Mouse (Mus musculus) intestine, embryonic 14.5 days (tissue): ENCODE data around the gene Kpna3. TPM values are rescaled to one million over a fixed set of nuclear protein-coding genes. Genes with fewer than 3 reads are reported as not detected.
A peak's percentile ranks its signal among the peaks of the same experiment; 100 is the strongest.

Experiments
- ATAC-seq: fragments of 200-750 bp; cut with Nextera tagmentation; replicated peaks from 2 replicates; pipeline ENCODE4 v1.8.0; 2017; ENCODE audit warnings: low read depth, moderate number of reproducible peaks, moderate TSS enrichment, moderate library complexity; ENCODE audit not compliant: low FRiP score, low TSS enrichment
- DNase-seq: peaks from one replicate; pipeline ENCODE4 v3.0.0-alpha.2; 2018; ENCODE audit warnings: low spot score
- H3K27ac ChIP-seq: fragments of 300-500 bp; sonication (generic); 2 replicates; pipeline ENCODE4 v1.5.1; 2014; ENCODE audit warnings: low read depth, mild to moderate bottlenecking, control low read depth
- H3K27me3 ChIP-seq: fragments of 300-500 bp; sonication (generic); replicated peaks from 2 replicates; pipeline ENCODE4 v1.6.1; 2014; ENCODE audit warnings: low read length, control low read depth; ENCODE audit not compliant: control insufficient read depth, insufficient read depth
- H3K36me3 ChIP-seq: fragments of 300-500 bp; sonication (generic); 2 replicates; pipeline ENCODE4 v1.6.1; 2014; ENCODE audit warnings: low read length, control low read depth; ENCODE audit not compliant: control insufficient read depth, insufficient read depth
- H3K4me1 ChIP-seq: fragments of 300-500 bp; sonication (generic); replicated peaks from 2 replicates; pipeline ENCODE4 v1.6.1; 2014; ENCODE audit warnings: low read length, control low read depth, mixed read lengths; ENCODE audit not compliant: control insufficient read depth, insufficient read depth
- H3K4me2 ChIP-seq: fragments of 300-500 bp; sonication (generic); 2 replicates; pipeline ENCODE4 v1.6.1; 2014; ENCODE audit warnings: low read length
- H3K4me3 ChIP-seq: fragments of 300-500 bp; sonication (generic); 2 replicates; pipeline ENCODE4 v1.5.1; 2014; ENCODE audit warnings: low read depth, low read length, control low read depth, mixed read lengths
- H3K9ac ChIP-seq: fragments of 300-500 bp; sonication (generic); 2 replicates; pipeline ENCODE4 v1.6.1; 2014; ENCODE audit warnings: mild to moderate bottlenecking, low read length
- H3K9me3 ChIP-seq: fragments of 300-500 bp; sonication (generic); 2 replicates; pipeline ENCODE4 v1.6.1; 2016; ENCODE audit warnings: low read length, control low read depth; ENCODE audit not compliant: control insufficient read depth
- WGBS: fragments of 180-500 bp; shearing (Covaris S2); extraction: QIAGEN DNeasy Blood & Tissue Kit; methylation state at CpG from one replicate; pipeline ENCODE4 v1.1.7; 2014; 5-methylcytosine and 5-hydroxymethylcytosine counted together
- polyA plus RNA-seq: library from polyadenylated mRNA; unstranded; fragments of >200 nt; fragmentation: Nextera tagmentation; extraction: Ambion mirVana; gene quantifications from 2 replicates; pipeline ENCODE4 v1.2.1, GENCODE M21; 2014

Gene Kpna3
- polyA plus RNA-seq, 1 experiment from 2014 or later = 56.6 TPM

- no peak overlapping the region for H3K4me3 ChIP-seq
- DNase-seq = no peak
- no peak overlapping the region for H3K9ac ChIP-seq
- 88% methylated on average over 3 of the region's 3 CpGs for WGBS
- H3K27me3 ChIP-seq = no peaks in the 10 kb centered on the region
- H3K4me2 ChIP-seq = no peak overlapping the region
- H3K4me1 ChIP-seq = peaks cover 12% of the 10 kb centered on the region; the same call in 1 of the 2 replicates
- H3K9me3 ChIP-seq = no peaks in the 10 kb centered on the region
- ATAC-seq = no peak
- peaks cover 21% of the 10 kb centered on the region for H3K36me3 ChIP-seq
- H3K27ac ChIP-seq = no peak overlapping the region
Measured at GRCm38 (mm10) chr14:61364656-61365055, 75.0 kb downstream of the Kpna3 start.

- Histone ChIP-seq H3K36me3 (peaks cover 17% of the 10 kb centered on the region), H3K9ac (no peak overlapping the region), H3K4me2 (no peak overlapping the region), H3K9me3 (no peaks in the 10 kb centered on the region), H3K4me1 (peaks cover 12% of the 10 kb centered on the region; the same call in 1 of the 2 replicates), H3K4me3 (no peak overlapping the region), H3K27ac (no peak overlapping the region; the same call in 1 of the 2 replicates), H3K27me3 (no peaks in the 10 kb centered on the region)
- peak; percentile 27 for DNase-seq
- ATAC-seq = no peak
- WGBS = 93% methylated on average over 2 of the region's 2 CpGs
Measured at GRCm38 (mm10) chr14:61363734-61364133, 75.9 kb downstream of the Kpna3 start.

GRCm38 (mm10) chr14:61362268-61362667 lies 77.4 kb downstream of the Kpna3 start:
- no peak overlapping the region for H3K9ac ChIP-seq
- ATAC-seq = no peak
- no peaks in the 10 kb centered on the region for H3K9me3 ChIP-seq
- 96% methylated on average over 2 of the region's 2 CpGs for WGBS
- no peaks in the 10 kb centered on the region for H3K27me3 ChIP-seq
- peak; percentile 20 for DNase-seq
- peaks cover 12% of the 10 kb centered on the region; the same call in 1 of the 2 replicates for H3K4me1 ChIP-seq
- peaks cover 14% of the 10 kb centered on the region for H3K36me3 ChIP-seq
- no peak overlapping the region for H3K4me3 ChIP-seq
- no peak overlapping the region for H3K4me2 ChIP-seq
- H3K27ac ChIP-seq = no peak overlapping the region

- Histone ChIP-seq H3K9me3 (no peaks in the 10 kb centered on the region), H3K4me1 (peaks cover 12% of the 10 kb centered on the region; the same call in 1 of the 2 replicates), H3K4me2 (peak overlapping the region; percentile 55), H3K9ac (no peak overlapping the region), H3K36me3 (peaks cover 3% of the 10 kb centered on the region; the same call in 1 of the 2 replicates), H3K27ac (no peak overlapping the region), H3K27me3 (no peaks in the 10 kb centered on the region), H3K4me3 (0 out of 2 replicates have a peak overlapping the region, but pooled peaks have one; percentile 64)
- ATAC-seq (no peak), DNase-seq (no peak)
- WGBS = 35% methylated on average over 3 of the region's 3 CpGs
Measured at GRCm38 (mm10) chr14:61360981-61361511, 78.6 kb downstream of the Kpna3 start.

- ATAC-seq (peak; percentile 91), DNase-seq (peak; percentile 90)
- 1% methylated on average over 40 of the region's 40 CpGs for WGBS
- H3K9me3 ChIP-seq = no peaks in the 10 kb centered on the region
- peak within 1 kb of the TSS; percentile 64 for H3K4me3 ChIP-seq
- H3K9ac ChIP-seq = peak within 1 kb of the TSS; percentile 67
- H3K27ac ChIP-seq = peak within 1 kb of the TSS; percentile 78
- H3K36me3 ChIP-seq = no peaks in the 10 kb centered on the region; the same call in 1 of the 2 replicates
- peak within 1 kb of the TSS; percentile 55 for H3K4me2 ChIP-seq
- no peaks in the 10 kb centered on the region for H3K27me3 ChIP-seq
- H3K4me1 ChIP-seq = peaks cover 12% of the 10 kb centered on the region; the same call in 1 of the 2 replicates
Measured at GRCm38 (mm10) chr14:61360131-61360980, 79.3 kb downstream of the Kpna3 start, which contains the start of gene Ebpl. Ebpl (minus strand) TSS chr14:61360439.

GRCm38 (mm10) chr14:61354251-61355235 lies 85.1 kb downstream of the Kpna3 start:
- no peaks in the 10 kb centered on the region for H3K27me3 ChIP-seq
- no peak overlapping the region for H3K9ac ChIP-seq
- no peaks in the 10 kb centered on the region for H3K4me1 ChIP-seq
- H3K4me3 ChIP-seq = no peak overlapping the region
- no peak overlapping the region for H3K27ac ChIP-seq
- WGBS = 52% methylated on average over 10 of the region's 10 CpGs
- no peaks in the 10 kb centered on the region for H3K36me3 ChIP-seq
- ATAC-seq (no peak), DNase-seq (no peak)
- H3K9me3 ChIP-seq = no peaks in the 10 kb centered on the region
- H3K4me2 ChIP-seq = no peak overlapping the region

GRCm38 (mm10) chr14:61350808-61351207 lies 88.9 kb downstream of the Kpna3 start:
- Histone ChIP-seq H3K9me3 (no peaks in the 10 kb centered on the region), H3K4me2 (no peak overlapping the region), H3K27me3 (no peaks in the 10 kb centered on the region), H3K4me1 (no peaks in the 10 kb centered on the region), H3K27ac (no peak overlapping the region), H3K4me3 (no peak overlapping the region), H3K36me3 (no peaks in the 10 kb centered on the region), H3K9ac (no peak overlapping the region)
- DNase-seq (no peak), ATAC-seq (no peak)
- 54% methylated on average over 6 of the region's 6 CpGs for WGBS

- Histone ChIP-seq H3K9ac (no peak overlapping the region), H3K27ac (no peak overlapping the region), H3K4me1 (no peaks in the 10 kb centered on the region), H3K27me3 (no peaks in the 10 kb centered on the region), H3K36me3 (no peaks in the 10 kb centered on the region), H3K4me2 (no peak overlapping the region), H3K9me3 (no peaks in the 10 kb centered on the region), H3K4me3 (no peak overlapping the region)
- no peak for DNase-seq
- 92% methylated on average over 4 of the region's 4 CpGs for WGBS
- no peak for ATAC-seq
Measured at GRCm38 (mm10) chr14:61349876-61350275, 89.8 kb downstream of the Kpna3 start.
